ENCODE assay signal across 19 mouse cellular contexts in the genomic region with DNA sequence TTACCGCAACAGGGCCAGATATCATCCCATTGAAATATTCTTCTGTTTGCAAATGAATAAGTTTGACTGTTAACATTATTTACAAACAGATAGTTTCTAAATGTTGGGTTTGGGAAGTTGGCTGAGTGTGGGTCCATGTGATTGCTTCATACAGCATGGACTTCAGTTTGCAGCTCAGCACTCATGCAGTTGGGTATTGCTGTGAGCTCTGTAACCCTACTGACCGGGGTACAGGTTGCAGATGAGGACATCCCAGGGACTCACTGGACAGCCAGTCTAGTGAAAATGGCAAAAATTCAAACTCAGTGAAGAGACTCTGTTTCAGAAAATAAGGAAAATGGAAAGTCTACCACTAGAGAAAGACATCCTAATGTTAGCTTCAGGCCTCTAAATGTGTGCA.
"Had no signal": no experiment of that assay in that cellular context is flagged by ENCODE, and none has a peak within 500 bp of the region (broad histone marks: within the 10 kb centered on the region; RNA-seq: fewer than 3 reads in every experiment).

No protein-coding gene starts in this region.

- H3K27me3 ChIP-seq: midbrain, embryonic 12.5 days; neural tube, embryonic 13.5 days; neural tube, embryonic 15.5 days had no signal

- H3K9ac ChIP-seq: liver, embryonic 14.5 days; lung, embryonic 14.5 days; midbrain, embryonic 12.5 days; neural tube, embryonic 13.5 days; neural tube, embryonic 15.5 days had no signal

- H3K4me3 ChIP-seq: midbrain, embryonic 10.5 days; midbrain, embryonic 12.5 days; myocyte; neural tube, embryonic 13.5 days; neural tube, embryonic 15.5 days had no signal

- H3K9me3 ChIP-seq: midbrain, embryonic 10.5 days; midbrain, embryonic 12.5 days; neural tube, embryonic 13.5 days; neural tube, embryonic 15.5 days had no signal

- ATAC-seq: midbrain, embryonic 16.5 days had no signal

- DNase-seq: lung, embryonic 14.5 days; lung, postnatal 10 days; lung, postnatal 4 days; midbrain, embryonic 14.5 days; retina, postnatal 1 day; right cerebral cortex, adult 18-20 months; right cerebral cortex, postnatal 25 days; right cerebral cortex, postnatal 4 days; spleen, adult 18-20 months; thymus, adult 18-20 months; thymus, postnatal 14 days; thymus, postnatal 36 days had no signal

- H3K4me2 ChIP-seq: lung, embryonic 14.5 days; midbrain, embryonic 12.5 days; neural tube, embryonic 13.5 days; neural tube, embryonic 15.5 days had no signal

- H3K27ac ChIP-seq: liver, embryonic 14.5 days; midbrain, embryonic 10.5 days; midbrain, embryonic 12.5 days; neural tube, embryonic 13.5 days; neural tube, embryonic 15.5 days had no signal
